Mouse (Mus musculus) lung, postnatal 10 days (tissue): ENCODE results near the gene Tpo.
A peak's percentile ranks its signal among the peaks of the same experiment; 100 is the strongest.

Experiments used
- DNase-seq: peaks from one replicate; pipeline ENCODE4 v3.0.0; 2021

The Tpo gene

DNA sequence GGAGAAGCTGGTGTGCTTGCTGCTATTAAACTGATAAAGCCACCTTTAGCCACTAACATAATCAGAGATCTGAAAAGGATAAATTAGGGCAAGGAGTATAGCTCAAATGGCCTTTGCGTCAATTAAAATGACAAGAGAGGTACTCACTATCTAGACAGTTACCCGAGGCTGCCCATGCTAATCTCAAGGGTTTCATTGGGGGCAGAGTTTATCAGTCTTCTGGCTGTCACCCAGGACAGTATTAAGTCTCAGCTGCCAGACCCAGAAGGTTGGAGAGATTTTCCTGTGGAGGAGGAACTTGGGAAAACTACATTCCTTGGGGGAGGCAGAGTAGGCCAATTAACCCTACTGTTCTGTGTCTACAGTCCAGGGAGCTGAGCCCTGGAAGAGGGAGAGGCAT is 63.1 kb downstream of the Tpo start:
- DNase-seq, result no peak

- no peak for DNase-seq
These were observed 64.6 kb downstream of the Tpo start for GRCm38 (mm10) chr12:30067806-30068205.

DNA sequence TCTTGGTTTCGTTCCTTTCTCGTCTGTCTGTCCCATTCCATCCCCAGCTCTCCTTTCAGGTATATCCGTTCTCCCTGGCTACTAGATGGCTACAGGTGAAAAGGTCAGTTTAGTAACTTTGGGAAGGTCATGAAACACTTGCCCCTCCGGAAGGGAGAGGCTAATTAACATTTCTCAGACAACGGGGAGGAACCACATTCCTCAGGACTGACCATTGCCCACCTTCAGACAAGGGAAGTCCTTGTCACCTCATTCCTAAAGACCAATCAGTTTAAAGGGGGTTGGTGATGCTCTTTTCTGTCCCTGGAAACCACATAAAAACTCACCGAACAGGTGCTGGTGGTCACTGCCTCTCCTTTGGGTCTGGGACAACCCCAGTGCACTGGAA is 70.3 kb downstream of the Tpo start:
- DNase-seq, result no peak

DNA sequence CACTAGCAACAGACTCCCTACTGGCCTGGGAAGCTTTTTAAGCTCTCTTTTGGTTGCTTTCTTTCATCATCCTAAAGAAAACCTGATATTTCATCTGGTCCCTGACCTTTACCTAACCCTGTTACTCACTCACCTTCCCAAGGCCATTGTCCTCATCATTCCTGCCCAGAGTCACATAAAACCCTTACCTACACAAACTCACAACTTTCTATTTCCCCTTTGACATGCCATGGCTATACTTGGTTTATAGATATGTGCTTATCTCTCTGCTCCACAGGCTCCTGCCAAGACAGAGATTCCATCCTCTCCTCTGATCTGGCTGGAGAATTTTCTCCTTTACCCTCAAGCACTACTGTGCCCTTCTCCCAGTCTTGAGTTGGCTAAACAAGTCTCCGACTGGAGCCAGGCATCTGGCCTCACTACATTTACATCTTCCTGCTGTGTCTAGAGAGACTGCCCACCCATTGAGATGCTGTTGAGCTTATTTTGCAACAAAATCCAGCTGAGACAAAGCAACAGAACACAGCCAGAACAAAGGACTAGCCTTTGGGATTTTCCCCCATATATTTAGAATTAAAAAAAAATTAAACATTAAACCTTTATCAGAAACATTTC is 70.8 kb downstream of the Tpo start:
- no peak for DNase-seq

DNA sequence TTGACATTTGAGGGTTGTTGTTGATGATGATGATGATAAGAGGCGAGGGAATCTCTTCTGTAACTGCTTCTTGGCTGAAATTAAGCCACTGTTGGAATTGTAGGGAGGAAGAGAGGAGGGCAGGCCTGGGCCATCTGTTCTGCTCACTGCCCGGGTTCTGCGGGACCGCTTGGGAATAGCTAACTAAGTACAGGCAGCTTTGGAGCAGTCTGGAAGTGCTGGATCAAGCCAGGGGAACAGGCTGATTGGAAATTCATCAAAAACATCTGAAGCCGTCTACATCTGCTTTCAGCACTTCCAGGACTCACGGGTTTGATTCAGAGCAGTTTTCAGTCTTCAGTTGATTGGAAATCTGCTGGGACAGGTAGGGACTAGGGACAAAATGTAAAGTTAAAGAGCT is 74.4 kb downstream of the Tpo start:
- no peak for DNase-seq

DNA sequence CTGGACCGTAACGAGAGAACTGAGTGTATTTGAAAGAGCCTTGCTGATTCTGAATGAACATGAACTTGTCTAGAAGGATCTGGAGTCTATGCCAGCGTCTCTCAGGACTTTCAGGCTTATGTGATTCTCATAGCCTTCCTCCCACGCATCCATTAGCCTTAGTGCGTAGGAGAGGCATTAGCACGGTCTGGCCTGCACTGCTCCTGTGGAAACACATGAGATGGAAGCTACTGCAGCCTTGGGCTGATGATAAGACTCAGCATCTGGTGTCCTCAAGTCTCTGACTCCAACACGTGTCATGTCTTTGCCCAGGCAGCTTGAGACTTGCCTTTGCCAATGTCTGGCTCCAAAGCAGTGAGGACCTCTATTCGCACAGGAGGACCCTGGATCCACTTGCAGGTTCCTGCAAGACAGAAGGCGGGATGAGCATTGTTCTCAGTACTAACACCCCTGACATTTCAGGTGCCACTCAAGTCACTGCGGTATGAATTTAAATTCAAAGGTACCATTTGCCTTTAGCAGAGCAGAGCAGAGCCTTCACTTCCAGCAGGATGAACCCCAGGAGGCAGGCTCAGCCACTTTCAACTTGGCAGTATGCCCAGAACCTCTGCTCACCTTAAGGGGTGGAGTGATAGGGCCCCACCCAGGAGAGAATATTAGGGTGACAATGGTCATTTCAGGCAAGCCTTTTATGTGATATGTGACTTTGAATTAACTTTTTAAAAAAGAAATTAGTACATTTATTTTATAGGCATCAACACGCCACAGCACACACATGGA is 77.5 kb downstream of the Tpo start:
- no peak for DNase-seq

DNA sequence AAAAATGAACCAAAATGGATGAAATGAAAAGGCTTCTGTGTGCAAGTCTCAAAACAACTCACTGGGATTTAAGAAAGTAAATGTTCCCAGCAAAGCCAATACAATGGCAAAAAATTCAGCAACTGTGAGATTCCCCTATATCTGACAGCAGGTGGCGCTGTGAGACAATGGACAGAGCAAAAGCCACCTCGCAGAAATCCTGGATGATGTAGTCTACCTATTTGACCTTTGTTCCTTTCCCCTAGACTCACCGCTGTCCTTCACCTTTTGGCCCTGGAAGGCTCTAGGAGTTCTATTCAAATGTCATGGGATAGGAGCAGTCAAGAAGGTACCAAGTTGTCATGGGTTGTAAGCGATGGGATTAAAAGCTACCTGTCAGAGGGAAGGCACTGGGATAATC is 82.2 kb downstream of the Tpo start:
- DNase-seq, result peak; percentile 54

GRCm38 (mm10) chr12:30049818-30050217 is 82.6 kb downstream of the Tpo start:
- DNase-seq, result no peak

- no peak for DNase-seq
These were observed 83.6 kb downstream of the Tpo start for GRCm38 (mm10) chr12:30048848-30049247.

DNA sequence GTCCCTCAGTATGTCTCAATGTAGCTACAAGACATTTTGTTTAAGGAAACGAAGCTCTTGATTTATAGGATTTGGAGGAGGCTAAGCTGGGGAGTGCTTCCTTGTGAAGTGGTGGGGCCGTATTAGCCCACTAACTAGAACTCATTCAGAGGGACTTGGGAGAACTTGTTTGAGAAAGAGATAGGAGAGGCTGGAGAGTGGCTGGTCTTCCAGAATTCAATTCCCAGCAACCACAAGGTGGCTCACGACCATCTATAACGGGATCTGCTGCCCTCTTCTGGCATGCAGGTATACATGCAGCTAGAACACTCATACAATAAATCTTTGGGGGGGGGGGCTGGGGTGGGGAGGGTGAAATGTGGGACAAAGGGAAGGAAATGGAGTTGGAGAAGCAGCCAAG is 92.3 kb downstream of the Tpo start:
- peak; percentile 76 for DNase-seq

DNA sequence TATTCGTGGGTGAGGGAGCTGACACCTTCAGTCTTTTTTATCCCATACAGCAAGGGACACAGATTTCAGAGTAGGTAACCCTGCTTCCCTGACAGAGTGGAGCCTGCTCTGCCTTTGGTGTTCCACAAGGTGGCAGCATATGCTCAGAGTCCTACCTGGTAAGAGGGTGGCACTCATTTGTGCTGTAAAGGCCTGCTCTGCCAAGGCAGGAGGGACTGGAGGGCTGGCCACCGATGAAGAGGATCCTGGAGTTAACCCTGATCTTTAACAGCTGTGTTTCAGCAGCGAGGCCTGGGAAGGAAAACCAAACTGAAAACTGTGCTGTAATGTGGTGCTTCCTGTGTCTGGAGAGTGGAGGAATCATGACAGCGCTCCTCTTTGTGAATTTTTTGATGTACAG is 92.9 kb downstream of the Tpo start:
- peak; percentile 77 for DNase-seq

- DNase-seq, result no peak
These were observed 95.8 kb downstream of the Tpo start for GRCm38 (mm10) chr12:30036569-30037055.

GRCm38 (mm10) chr12:30035841-30036568 is 96.4 kb downstream of the Tpo start:
- DNase-seq, result no peak

GRCm38 (mm10) chr12:30035406-30035805 is 97.0 kb downstream of the Tpo start:
- DNase-seq, result peak; percentile 29

- no peak for DNase-seq
These were observed 97.7 kb downstream of the Tpo start for GRCm38 (mm10) chr12:30034681-30035080.

DNA sequence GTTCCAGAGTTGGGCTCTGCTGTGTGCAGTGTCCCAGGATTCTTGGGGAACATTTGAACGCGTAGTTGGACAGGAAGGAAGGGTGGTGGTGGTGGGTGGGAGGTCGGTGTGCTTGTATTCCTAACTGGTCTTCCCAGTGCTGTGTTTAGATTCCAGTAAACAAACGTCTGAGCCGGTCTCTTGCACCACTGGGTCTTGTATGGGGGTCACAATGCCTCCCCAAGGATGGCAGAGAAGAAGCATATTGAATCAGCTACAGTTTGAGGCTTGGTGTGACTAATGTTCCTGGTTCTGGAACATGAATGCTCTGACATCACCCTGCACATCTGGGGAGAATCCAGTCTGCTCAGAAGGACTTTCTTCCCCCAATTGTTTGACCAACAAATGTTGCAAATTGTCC is 101.9 kb downstream of the Tpo start:
- peak; percentile 33 for DNase-seq

- DNase-seq, result no peak
These were observed 103.3 kb downstream of the Tpo start for GRCm38 (mm10) chr12:30029111-30029510.

DNA sequence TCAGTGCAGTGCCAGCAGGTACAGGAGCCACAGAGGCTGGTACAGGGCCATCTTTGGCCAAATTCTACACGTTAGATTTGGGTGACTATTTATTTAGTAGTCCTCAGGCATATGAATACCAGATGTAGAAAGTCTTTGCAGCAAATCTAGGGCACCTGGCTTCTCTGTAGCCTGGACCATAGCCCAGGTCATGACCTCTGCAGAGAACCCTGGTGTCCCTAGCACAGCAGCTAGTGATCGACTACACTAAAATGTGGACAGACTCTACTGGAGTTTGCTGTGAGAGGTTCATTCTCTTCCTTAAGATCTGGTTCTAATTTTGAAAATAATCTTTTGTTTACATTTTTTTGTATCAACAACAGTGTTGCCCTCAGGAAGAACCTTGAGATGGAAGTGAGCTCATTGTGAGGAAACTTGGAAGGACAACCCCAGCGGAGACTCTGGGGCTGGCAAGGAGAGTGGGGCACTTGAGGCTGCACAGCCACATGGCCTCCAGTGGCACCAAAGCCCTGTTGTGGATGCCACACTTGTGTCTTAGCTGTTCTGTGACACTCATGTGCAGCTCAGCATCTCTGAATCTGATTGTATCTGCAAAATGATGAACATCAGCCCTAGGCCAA is 104.6 kb downstream of the Tpo start:
- DNase-seq, result peak; percentile 61

- no peak for DNase-seq
These were observed 108.1 kb downstream of the Tpo start for GRCm38 (mm10) chr12:30024264-30024825.

- no peak for DNase-seq
These were observed 108.9 kb downstream of the Tpo start for GRCm38 (mm10) chr12:30023491-30023890.

- DNase-seq, result no peak
These were observed 112.0 kb downstream of the Tpo start for GRCm38 (mm10) chr12:30020447-30020846.

GRCm38 (mm10) chr12:30017131-30017530 is 115.3 kb downstream of the Tpo start:
- DNase-seq, result no peak

GRCm38 (mm10) chr12:30015501-30015900 is 116.9 kb downstream of the Tpo start:
- no peak for DNase-seq
